Mouse (Mus musculus): ENCODE measurements around the gene Txndc17. TPM values are rescaled to one million over a fixed set of nuclear protein-coding genes. Genes with fewer than 3 reads are reported as not detected.

Gene Txndc17
- 34.4 and 47.3 TPM in 2 replicates for total RNA-seq (2023)

GRCm38 (mm10) chr11:72207204-72207833 is at the start of gene Txndc17, which contains the start of gene 4933427D14Rik:
Gene Txndc17 (plus strand): TSS chr11:72207547.
Gene 4933427D14Rik (minus strand): TSS chr11:72207459.

GRCm38 (mm10) chr11:72206341-72207203 is 775 bp upstream of the Txndc17 start, which contains the start of gene Gm43951:
Gene Gm43951 (minus strand): TSS chr11:72206840.

DNA sequence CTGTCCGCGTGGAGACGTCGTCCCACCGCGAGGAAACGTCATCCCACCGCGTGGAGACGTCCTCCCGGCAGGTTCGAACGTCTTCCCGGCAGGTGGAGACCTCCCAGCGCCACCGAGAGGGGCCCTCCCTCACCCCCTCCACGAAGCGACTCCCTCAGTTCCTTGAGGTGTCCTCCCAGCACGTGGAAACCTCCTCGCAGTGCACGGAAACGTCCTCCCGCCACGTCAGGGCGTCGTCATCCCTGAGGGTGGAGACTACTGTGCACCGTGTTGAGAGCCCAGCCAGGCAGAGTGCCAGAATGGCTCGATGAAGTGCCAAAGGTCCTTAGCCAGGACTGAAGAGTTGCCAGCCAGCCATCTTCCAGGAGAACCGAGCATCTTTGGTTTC is 8.1 kb downstream of the Txndc17 start, which contains the start of gene Med31:
Gene Med31 (minus strand): TSS at position 183 of the 388 bp plus-strand sequence.

Other genes with a start within 250 kb of the Txndc17 start
- 0.19 and 0.23 TPM in 2 replicates for gene Aipl1, start 170.0 kb upstream of the Txndc17 start, total RNA-seq (2023)
- 16.7 and 18.3 TPM in 2 replicates for gene Pimreg, start 165.5 kb upstream of the Txndc17 start, total RNA-seq (2023)
- 0.07 TPM in 1 of 2 replicates, not detected in the other for gene Pitpnm3, start 71.8 kb upstream of the Txndc17 start, total RNA-seq (2023)
- gene Gm43951, start 707 bp upstream of the Txndc17 start, total RNA-seq (2023) = 0.32 and 0.48 TPM in 2 replicates
- gene 4933427D14Rik, start 88 bp upstream of the Txndc17 start, total RNA-seq (2023) = 7.7 and 9.8 TPM in 2 replicates
- gene Med31, start 8.0 kb downstream of the Txndc17 start, total RNA-seq (2023) = 24.7 and 32.1 TPM in 2 replicates
- gene Slc13a5, start 59.7 kb downstream of the Txndc17 start, total RNA-seq (2023) = 0.69 TPM in 1 of 2 replicates, not detected in the other
- 9.8 and 15.2 TPM in 2 replicates for gene Xaf1, start 94.1 kb downstream of the Txndc17 start, total RNA-seq (2023)
- gene Fbxo39, start 106.9 kb downstream of the Txndc17 start, total RNA-seq (2023) = 0.23 TPM in 1 of 2 replicates, not detected in the other
- gene Tekt1, start 154.9 kb downstream of the Txndc17 start, total RNA-seq (2023) = not detected in 2 replicates
- 0.36 TPM in 1 of 2 replicates, not detected in the other for gene Smtnl2, start 204.2 kb downstream of the Txndc17 start, total RNA-seq (2023)
- gene Ggt6, start 228.0 kb downstream of the Txndc17 start, total RNA-seq (2023) = not detected in 2 replicates
- gene Mybbp1a, start 233.8 kb downstream of the Txndc17 start, total RNA-seq (2023) = 24.0 and 31.3 TPM in 2 replicates

All from neutrophil, adult 65 days (primary cell).